In the genomic region with DNA sequence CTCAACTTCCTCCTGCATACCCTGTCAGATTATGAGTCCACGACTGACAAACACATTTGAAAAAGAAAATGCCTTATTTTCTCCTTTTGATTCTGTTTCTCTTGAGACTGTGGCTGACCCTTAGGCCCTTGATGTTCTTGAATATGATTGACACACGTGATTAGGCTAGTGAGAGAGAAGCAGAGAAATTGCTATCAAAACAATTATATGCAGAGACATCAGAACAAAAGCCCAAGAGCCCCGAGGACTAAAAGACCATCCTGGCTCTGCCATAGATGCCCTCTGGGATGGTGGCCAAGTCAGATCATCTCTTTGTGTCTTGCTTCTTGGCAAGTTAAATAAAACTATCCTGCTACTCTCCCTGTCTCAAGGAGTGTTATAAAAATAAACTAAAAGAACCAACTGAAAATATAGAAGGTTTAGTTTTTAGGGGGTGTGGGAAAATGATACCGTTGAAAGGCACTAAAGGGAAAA, we compare ENCODE assay signal across 8 mouse cellular contexts. TPM values are rescaled to one million over a fixed set of nuclear protein-coding genes. Genes with fewer than 3 reads are reported as not detected.
A peak's percentile ranks its signal among the peaks of the same experiment; 100 is the strongest.
DNase-seq lines count a peak whose midpoint lies in the region; ATAC-seq and TF ChIP-seq lines count a peak whose summit lies in the region.

No protein-coding gene starts in this region.

- peak overlapping the region; percentile 86 for H3K9ac ChIP-seq in heart, embryonic 11.5 days (ENCODE audit: low read depth, low read length)
- no peak overlapping the region for H3K9ac ChIP-seq in hindbrain, embryonic 11.5 days (ENCODE audit: low read depth, low read length)
- H3K9ac ChIP-seq in lung, postnatal 0 days (replicated peaks; ENCODE audit: low read depth) = peak overlapping the region; percentile 78

- WGBS in heart, embryonic 11.5 days (ENCODE audit: insufficient replicate concordance) = 58% methylated on average over 4 of the region's 4 CpGs
- WGBS in bone marrow, adult 2 months = 31% methylated on average over 4 of the region's 4 CpGs
- WGBS in hindbrain, embryonic 11.5 days = 54% methylated on average over 4 of the region's 4 CpGs
- 30% methylated on average over 4 of the region's 4 CpGs for WGBS in lung, postnatal 0 days

- no peak for ATAC-seq in heart, embryonic 11.5 days (replicated peaks; ENCODE audit: insufficient number of reproducible peaks, low FRiP score, low TSS enrichment)
- no peak for ATAC-seq in hindbrain, embryonic 11.5 days (ENCODE audit: low FRiP score)
- ATAC-seq in lung, postnatal 0 days = no peak

- no peaks in the 10 kb centered on the region for H3K9me3 ChIP-seq in heart, embryonic 11.5 days (replicated peaks; ENCODE audit: control insufficient read depth, low read length)
- no peaks in the 10 kb centered on the region for H3K9me3 ChIP-seq in hindbrain, embryonic 11.5 days (ENCODE audit: control insufficient read depth, low read length)
- H3K9me3 ChIP-seq in lung, postnatal 0 days (ENCODE audit: low read length) = no peaks in the 10 kb centered on the region

- TF ChIP-seq POLR2A in bone marrow, adult 2 months (IDR thresholded peaks at IDR 0.05; ENCODE audit: borderline replicate concordance, control insufficient read depth, low read depth, low read length) = no peak

- no peaks in the 10 kb centered on the region for H3K27me3 ChIP-seq in heart, embryonic 11.5 days (ENCODE audit: control insufficient read depth, insufficient read depth, low read length)
- H3K27me3 ChIP-seq in hindbrain, embryonic 11.5 days (ENCODE audit: control insufficient read depth, insufficient read depth, low read length) = no peaks in the 10 kb centered on the region
- no peaks in the 10 kb centered on the region for H3K27me3 ChIP-seq in lung, postnatal 0 days (replicated peaks; ENCODE audit: insufficient read depth, low read length)

- peak overlapping the region; percentile 92 for H3K27ac ChIP-seq in heart, embryonic 11.5 days (ENCODE audit: low read depth, low read length)
- peak overlapping the region; percentile 95; the same call in 1 of the 2 replicates for H3K27ac ChIP-seq in bone marrow, adult 2 months (ENCODE audit: control insufficient read depth, insufficient read depth, low read depth, low read length, poor library complexity)
- peak overlapping the region; percentile 91 for H3K27ac ChIP-seq in hindbrain, embryonic 11.5 days (ENCODE audit: low read depth, low read length)
- H3K27ac ChIP-seq in lung, postnatal 0 days (ENCODE audit: low read length) = peak overlapping the region; percentile 95

- peak; percentile 35; the same call in 1 of the 2 replicates for TF ChIP-seq EP300 in lung, postnatal 0 days (IDR thresholded peaks at IDR 0.05)

- no peaks in the 10 kb centered on the region for H3K36me3 ChIP-seq in heart, embryonic 11.5 days (ENCODE audit: control insufficient read depth, insufficient read depth, low read length)
- no peaks in the 10 kb centered on the region for H3K36me3 ChIP-seq in hindbrain, embryonic 11.5 days (ENCODE audit: control insufficient read depth, insufficient read depth, low read length)
- no peaks in the 10 kb centered on the region for H3K36me3 ChIP-seq in lung, postnatal 0 days (ENCODE audit: insufficient read depth, low read length)

- H3K4me3 ChIP-seq in heart, embryonic 11.5 days (ENCODE audit: low read depth, low read length) = peak overlapping the region; percentile 57
- H3K4me3 ChIP-seq in bone marrow, adult 2 months (replicated peaks; ENCODE audit: control insufficient read depth, low read depth, low read length) = peak overlapping the region; percentile 91
- no peak overlapping the region; the same call in 1 of the 2 replicates for H3K4me3 ChIP-seq in hindbrain, embryonic 11.5 days (ENCODE audit: low read depth, low read length)
- peak overlapping the region; percentile 64 for H3K4me3 ChIP-seq in lung, postnatal 0 days (ENCODE audit: low read depth, low read length)

- no peak for TF ChIP-seq CTCF in bone marrow, adult 2 months (IDR thresholded peaks at IDR 0.05; ENCODE audit: control insufficient read depth, insufficient read depth, low read length)
- no peak for TF ChIP-seq CTCF in lung, postnatal 0 days (IDR thresholded peaks at IDR 0.05)

- peak overlapping the region; percentile 85 for H3K4me2 ChIP-seq in heart, embryonic 11.5 days
- H3K4me2 ChIP-seq in hindbrain, embryonic 11.5 days (replicated peaks; ENCODE audit: low read depth, low read length) = peak overlapping the region; percentile 89; the same call in 1 of the 2 replicates
- peak overlapping the region; percentile 62 for H3K4me2 ChIP-seq in lung, postnatal 0 days (replicated peaks; ENCODE audit: low read depth, low read length)

- peaks cover 3% of the 10 kb centered on the region; the same call in 1 of the 2 replicates for H3K4me1 ChIP-seq in heart, embryonic 11.5 days (ENCODE audit: control insufficient read depth, insufficient read depth, low read length)
- H3K4me1 ChIP-seq in bone marrow, adult 2 months (ENCODE audit: control insufficient read depth, insufficient read depth, low read length) = no peaks in the 10 kb centered on the region
- H3K4me1 ChIP-seq in hindbrain, embryonic 11.5 days (replicated peaks; ENCODE audit: control insufficient read depth, insufficient read depth, low read length) = no peaks in the 10 kb centered on the region
- H3K4me1 ChIP-seq in lung, postnatal 0 days (ENCODE audit: insufficient read depth, low read depth, low read length) = no peaks in the 10 kb centered on the region

- no peak for DNase-seq in heart, adult 11 months
- no peak for DNase-seq in hindbrain, embryonic 11.5 days (ENCODE audit: low spot score)
- DNase-seq in lung, postnatal 0 days (ENCODE audit: low spot score) = no peak
- no peak for DNase-seq in embryo, embryonic 9.5 days (ENCODE audit: extremely low spot score)
- DNase-seq in thymus, postnatal 0 days (ENCODE audit: low spot score) = no peak
- no peak for DNase-seq in left cerebral cortex, adult 18-20 months (ENCODE audit: low spot score in 2 of 2)

RNA-seq across cellular contexts. Expression of a gene that starts 22.1 kb away (rescaled TPM):
- 47.3 and 51.8 TPM in 2 replicates for polyA plus RNA-seq in heart, embryonic 11.5 days (2014; fragmentation: Nextera tagmentation; extraction: Ambion mirVana)
- 11.7 and 18.2 TPM in 2 replicates for polyA plus RNA-seq in bone marrow, adult 2 months (2011; ENCODE audit: insufficient read depth, insufficient read length, low replicate concordance, missing spikeins)
- 215 and 227 TPM in 2 replicates for polyA plus RNA-seq in hindbrain, embryonic 11.5 days (2014; fragmentation: Nextera tagmentation; extraction: Ambion mirVana)
- polyA plus RNA-seq in lung, postnatal 0 days (2015; fragmentation: Nextera tagmentation; extraction: Ambion mirVana) = 32.1 and 34.1 TPM in 2 replicates
- polyA plus RNA-seq in thymus, postnatal 0 days (2015; fragmentation: Nextera tagmentation; extraction: Ambion mirVana) = 110 and 142 TPM in 2 replicates
- 10 to 100 TPM; 36.8 to 43.7 TPM for total RNA-seq in left cerebral cortex, adult 18-20 months (2021)
